Mouse (Mus musculus) small intestine, adult 2 months (tissue): Measurements from ENCODE around the gene Zfp13.

Source experiments
- CTCF ChIP-seq: fragments of 200-500 bp; IDR thresholded peaks from 2 replicates; pipeline ENCODE4 v1.5.1; 2012; ENCODE audit warnings: low read depth, mild to moderate bottlenecking, control low read depth, inconsistent platforms, low read length, moderate library complexity, mixed read lengths; ENCODE audit not compliant: insufficient replicate concordance, insufficient read length; ENCODE audit errors: extremely low read depth
- POLR2A ChIP-seq: fragments of 200-500 bp; IDR thresholded peaks from 2 replicates; pipeline ENCODE4 v1.6.1; 2012; ENCODE audit warnings: low read depth, mild to moderate bottlenecking, control low read depth, inconsistent platforms, low read length, moderate library complexity

- TF ChIP-seq CTCF (no peak), POLR2A (no peak)
These were observed 34.9 kb downstream of the Zfp13 start for GRCm38 (mm10) chr17:23564368-23564715.
